Comparison of ENCODE assay signal across 8 mouse cellular contexts in genomic region chr3:100768170-100768624, GRCm38 (mm10). TPM values are rescaled to one million over a fixed set of nuclear protein-coding genes. Genes with fewer than 3 reads are reported as not detected.
A peak's percentile ranks its signal among the peaks of the same experiment; 100 is the strongest.
DNase-seq lines count a peak whose midpoint lies in the region; ATAC-seq lines count a peak whose summit lies in the region.

No protein-coding gene starts in this region.

- DNase-seq in layer of hippocampus, adult 8-10 months (ENCODE audit: low spot score in 2 of 2): peak; percentile 11 to 16
- no peak for DNase-seq in layer of hippocampus, postnatal 25 days (ENCODE audit: extremely low spot score in 1 of 2, low spot score in 1 of 2)
- DNase-seq in retina, postnatal 7 days (ENCODE audit: low read depth, low spot score): peak; percentile 35
- DNase-seq in thymus, adult 18-20 months: no peak
- DNase-seq in thymus, postnatal 14 days: no peak

- peaks cover 5% of the 10 kb centered on the region; the same call in 1 of the 2 replicates for H3K4me1 ChIP-seq in forebrain, embryonic 13.5 days
- H3K4me1 ChIP-seq in intestine, embryonic 15.5 days (replicated peaks): 0 out of 2 replicates have a peak, but pooled peaks cover 7% of the 10 kb centered on the region
- H3K4me1 ChIP-seq in liver, embryonic 16.5 days (ENCODE audit: control insufficient read depth, low read depth, low read length): no peaks in the 10 kb centered on the region

- 30% methylated on average over 15 of the region's 15 CpGs for WGBS in forebrain, embryonic 13.5 days
- 37% methylated on average over 15 of the region's 15 CpGs for WGBS in intestine, embryonic 15.5 days
- WGBS in liver, embryonic 16.5 days (ENCODE audit: insufficient replicate concordance): 41% methylated on average over 14 of the region's 15 CpGs

- H3K36me3 ChIP-seq in forebrain, embryonic 13.5 days (ENCODE audit: poor library complexity, severe bottlenecking): no peaks in the 10 kb centered on the region
- no peaks in the 10 kb centered on the region for H3K36me3 ChIP-seq in intestine, embryonic 15.5 days
- no peaks in the 10 kb centered on the region for H3K36me3 ChIP-seq in liver, embryonic 16.5 days (ENCODE audit: control insufficient read depth, insufficient read depth)

- peak overlapping the region; percentile 22 for H3K4me2 ChIP-seq in forebrain, embryonic 13.5 days
- H3K4me2 ChIP-seq in intestine, embryonic 15.5 days (replicated peaks): peak overlapping the region; percentile 38
- peak overlapping the region; percentile 30; the same call in 1 of the 2 replicates for H3K4me2 ChIP-seq in liver, embryonic 16.5 days (ENCODE audit: low read depth, low read length)

- ATAC-seq in forebrain, embryonic 13.5 days: peak; percentile 66
- peak; percentile 69 for ATAC-seq in intestine, embryonic 15.5 days
- ATAC-seq in liver, embryonic 16.5 days (ENCODE audit: low read depth): no peak

- no peak overlapping the region for H3K4me3 ChIP-seq in forebrain, embryonic 13.5 days
- H3K4me3 ChIP-seq in intestine, embryonic 15.5 days (replicated peaks): no peak overlapping the region
- no peak overlapping the region for H3K4me3 ChIP-seq in liver, embryonic 16.5 days (ENCODE audit: low read depth, low read length)

- H3K9me3 ChIP-seq in forebrain, embryonic 13.5 days (replicated peaks): no peaks in the 10 kb centered on the region
- H3K9me3 ChIP-seq in intestine, embryonic 15.5 days: no peaks in the 10 kb centered on the region
- H3K9me3 ChIP-seq in liver, embryonic 16.5 days (replicated peaks; ENCODE audit: control insufficient read depth, low read length): no peaks in the 10 kb centered on the region

- no peak overlapping the region for H3K9ac ChIP-seq in forebrain, embryonic 13.5 days
- H3K9ac ChIP-seq in intestine, embryonic 15.5 days: no peak overlapping the region
- H3K9ac ChIP-seq in liver, embryonic 16.5 days (ENCODE audit: low read depth, low read length): no peak overlapping the region

- no peak overlapping the region for H3K27ac ChIP-seq in forebrain, embryonic 13.5 days
- H3K27ac ChIP-seq in intestine, embryonic 15.5 days: no peak overlapping the region
- H3K27ac ChIP-seq in liver, embryonic 16.5 days (ENCODE audit: low read length): no peak overlapping the region

- H3K27me3 ChIP-seq in forebrain, embryonic 13.5 days: no peaks in the 10 kb centered on the region
- no peaks in the 10 kb centered on the region for H3K27me3 ChIP-seq in intestine, embryonic 15.5 days (replicated peaks)
- no peaks in the 10 kb centered on the region for H3K27me3 ChIP-seq in liver, embryonic 16.5 days (ENCODE audit: control insufficient read depth, insufficient read depth, low read depth, low read length)

RNA-seq across cellular contexts. Expression of gene Vtcn1, which starts 57.1 kb away (rescaled TPM):
- total RNA-seq in layer of hippocampus, adult 8-10 months (2022): not detected
- total RNA-seq in layer of hippocampus, postnatal 25 days (2021): not detected
- not detected in 2 replicates for polyA plus RNA-seq in forebrain, embryonic 13.5 days (2015; fragmentation: Nextera tagmentation; extraction: Ambion mirVana)
- polyA plus RNA-seq in intestine, embryonic 15.5 days (2015; fragmentation: Nextera tagmentation; extraction: Ambion mirVana): 0.38 and 0.42 TPM in 2 replicates
- 0.04 TPM in 1 of 2 replicates, not detected in the other for polyA plus RNA-seq in liver, embryonic 16.5 days (2015; fragmentation: Nextera tagmentation; extraction: Ambion mirVana)

Comparison
In these comparisons a context has a peak if more than half of its experiments do, and no peak if none do; other contexts are left out.
1. DNase-seq: peak in layer of hippocampus, adult 8-10 months (2 of 2) and retina, postnatal 7 days (single experiment); none in layer of hippocampus, postnatal 25 days (0 of 2), thymus, adult 18-20 months (0 of 2) and thymus, postnatal 14 days (single experiment).
2. Peak in every context shown above with its lines, with median percentiles within 50 percentile points of each other: H3K4me2 ChIP-seq.